Mouse (Mus musculus) kidney, adult 2 months (tissue): ENCODE results near the gene Tprkb.

Source experiments
- CTCF ChIP-seq: fragments of 200-500 bp; conservative IDR thresholded peaks from 2 replicates; pipeline ENCODE4 v1.5.1; 2011; ENCODE audit warnings: low read depth, mild to moderate bottlenecking, control low read depth, low read length, moderate library complexity, mixed read lengths; ENCODE audit not compliant: insufficient read depth, insufficient read length
- POLR2A ChIP-seq: fragments of 200-500 bp; IDR thresholded peaks from one replicate; pipeline ENCODE4 v1.6.1; 2011; ENCODE audit warnings: low read depth, low read length, control low read depth

- TF ChIP-seq CTCF: no peak
- TF ChIP-seq POLR2A: no peak
Measured at GRCm38 (mm10) chr6:85969889-85970288, 58.2 kb downstream of the Tprkb start.
